8 mouse cellular contexts compared by ENCODE assay signal in genomic region chr11:118133133-118133751, GRCm38 (mm10). TPM values are rescaled to one million over a fixed set of nuclear protein-coding genes. Genes with fewer than 3 reads are reported as not detected.
DNase-seq lines count a peak whose midpoint lies in the region; ATAC-seq and TF ChIP-seq lines count a peak whose summit lies in the region.

No protein-coding gene starts in this region.

- no peak overlapping the region for H3K4me2 ChIP-seq in lung, postnatal 0 days (replicated peaks; ENCODE audit: low read depth, low read length)
- H3K4me2 ChIP-seq in hindbrain, embryonic 14.5 days (replicated peaks): no peak overlapping the region
- H3K4me2 ChIP-seq in neural tube, embryonic 15.5 days: no peak overlapping the region

- H3K9me3 ChIP-seq in lung, postnatal 0 days (ENCODE audit: low read length): no peaks in the 10 kb centered on the region
- no peaks in the 10 kb centered on the region for H3K9me3 ChIP-seq in hindbrain, embryonic 14.5 days (ENCODE audit: control insufficient read depth, low read length)
- H3K9me3 ChIP-seq in neural tube, embryonic 15.5 days (replicated peaks): no peaks in the 10 kb centered on the region

- TF ChIP-seq EP300 in lung, postnatal 0 days (IDR thresholded peaks at IDR 0.05): no peak

- DNase-seq in cerebellum, postnatal 14 days: peak; percentile 36 to 46
- DNase-seq in cerebellum, adult 11-12 months: no peak
- DNase-seq in lung, postnatal 0 days (ENCODE audit: low spot score): no peak
- DNase-seq in lung, postnatal 36 days: no peak
- DNase-seq in hindbrain, embryonic 14.5 days (ENCODE audit: low spot score): no peak
- DNase-seq in layer of hippocampus, adult 18-20 months (ENCODE audit: low spot score in 2 of 2): no peak
- no peak for DNase-seq in thymus, postnatal 0 days (ENCODE audit: low spot score)

- no peaks in the 10 kb centered on the region for H3K27me3 ChIP-seq in lung, postnatal 0 days (replicated peaks; ENCODE audit: insufficient read depth, low read length)
- no peaks in the 10 kb centered on the region for H3K27me3 ChIP-seq in hindbrain, embryonic 14.5 days (ENCODE audit: control insufficient read depth, insufficient read depth, low read length)
- no peaks in the 10 kb centered on the region for H3K27me3 ChIP-seq in neural tube, embryonic 15.5 days (replicated peaks)

- TF ChIP-seq CTCF in lung, postnatal 0 days (IDR thresholded peaks at IDR 0.05): no peak

- ATAC-seq in lung, postnatal 0 days: peak; percentile 4; the same call in 1 of the 2 replicates
- no peak for ATAC-seq in hindbrain, embryonic 14.5 days (ENCODE audit: low FRiP score)
- ATAC-seq in neural tube, embryonic 15.5 days (ENCODE audit: low FRiP score): peak; percentile 42; the same call in 1 of the 2 replicates

- peaks cover 4% of the 10 kb centered on the region; the same call in 1 of the 2 replicates for H3K4me1 ChIP-seq in lung, postnatal 0 days (ENCODE audit: insufficient read depth, low read depth, low read length)
- peaks cover 10% of the 10 kb centered on the region for H3K4me1 ChIP-seq in hindbrain, embryonic 14.5 days (replicated peaks; ENCODE audit: control insufficient read depth, insufficient read depth, low read length)
- H3K4me1 ChIP-seq in neural tube, embryonic 15.5 days: peaks cover 20% of the 10 kb centered on the region

- WGBS in lung, postnatal 0 days: 67% methylated on average over 9 of the region's 9 CpGs
- WGBS in hindbrain, embryonic 14.5 days: 55% methylated on average over 9 of the region's 9 CpGs
- WGBS in neural tube, embryonic 15.5 days: 36% methylated on average over 9 of the region's 9 CpGs

- H3K4me3 ChIP-seq in lung, postnatal 0 days (ENCODE audit: low read depth, low read length): no peak overlapping the region
- H3K4me3 ChIP-seq in hindbrain, embryonic 14.5 days (replicated peaks; ENCODE audit: low read length): no peak overlapping the region
- no peak overlapping the region for H3K4me3 ChIP-seq in neural tube, embryonic 15.5 days (replicated peaks)

- no peak overlapping the region for H3K9ac ChIP-seq in lung, postnatal 0 days (replicated peaks; ENCODE audit: low read depth)
- no peak overlapping the region for H3K9ac ChIP-seq in hindbrain, embryonic 14.5 days
- no peak overlapping the region for H3K9ac ChIP-seq in neural tube, embryonic 15.5 days (replicated peaks)

- no peak overlapping the region for H3K27ac ChIP-seq in lung, postnatal 0 days (ENCODE audit: low read length)
- peak overlapping the region; percentile 52; the same call in 1 of the 2 replicates for H3K27ac ChIP-seq in hindbrain, embryonic 14.5 days
- H3K27ac ChIP-seq in neural tube, embryonic 15.5 days (replicated peaks): peak overlapping the region; percentile 52

- H3K36me3 ChIP-seq in lung, postnatal 0 days (ENCODE audit: insufficient read depth, low read length): no peaks in the 10 kb centered on the region
- H3K36me3 ChIP-seq in hindbrain, embryonic 14.5 days (replicated peaks; ENCODE audit: control insufficient read depth, insufficient read depth): no peaks in the 10 kb centered on the region
- no peaks in the 10 kb centered on the region for H3K36me3 ChIP-seq in neural tube, embryonic 15.5 days

RNA-seq across cellular contexts. Expression of gene Dnah17, which starts 2.8 kb away (rescaled TPM):
- polyA plus RNA-seq in lung, postnatal 0 days (2015; fragmentation: Nextera tagmentation; extraction: Ambion mirVana): 0.08 and 0.10 TPM in 2 replicates
- 0.15 and 0.21 TPM in 2 replicates for polyA plus RNA-seq in hindbrain, embryonic 14.5 days (2014; fragmentation: Nextera tagmentation; extraction: Ambion mirVana)
- 0.19 and 0.28 TPM in 2 replicates for polyA plus RNA-seq in neural tube, embryonic 15.5 days (2015; fragmentation: Nextera tagmentation; extraction: Ambion mirVana)
- under 1 TPM in 1 of 2 experiments, not detected in 1; 0.02 TPM for total RNA-seq in layer of hippocampus, adult 18-20 months (2021)
- 0.63 and 0.88 TPM in 2 replicates for polyA plus RNA-seq in thymus, postnatal 0 days (2015; fragmentation: Nextera tagmentation; extraction: Ambion mirVana)

Comparison
In these comparisons a context has a peak if more than half of its experiments do, and no peak if none do; other contexts are left out.
1. DNase-seq: peak in cerebellum, postnatal 14 days (2 of 2); none in cerebellum, adult 11-12 months (single experiment), lung, postnatal 0 days (single experiment), lung, postnatal 36 days (single experiment), hindbrain, embryonic 14.5 days (single experiment), layer of hippocampus, adult 18-20 months (0 of 2) and thymus, postnatal 0 days (single experiment).